Mouse (Mus musculus): ENCODE data around the gene Nudt15.

DNA sequence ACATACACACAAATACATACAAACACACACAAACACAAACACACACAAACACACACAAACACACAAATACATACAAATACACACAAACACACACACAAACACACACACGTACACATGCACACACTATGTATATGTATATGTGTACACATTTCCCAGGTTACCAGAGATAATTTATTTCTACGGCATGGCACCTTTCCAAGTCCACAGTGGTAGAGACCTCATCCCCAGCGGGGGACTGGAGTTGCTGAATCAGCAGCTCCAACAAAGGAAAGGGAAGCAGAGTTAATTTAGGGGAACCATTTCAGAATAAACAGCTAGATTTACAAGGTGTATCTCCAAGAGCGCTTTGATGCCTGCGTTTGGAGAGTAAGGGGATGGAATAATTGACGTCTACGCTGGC lies 75.8 kb downstream of the Nudt15 start:
- TF ChIP-seq TAL1 (IDR thresholded peaks at IDR 0.05; ENCODE audit: low read length) (no peak), GATA1 (IDR thresholded peaks at IDR 0.05; ENCODE audit: low read length) (no peak)

All from erythroblast, embryonic 14.5 days (primary cell).